Mouse (Mus musculus): ENCODE results near the gene Bbs9. TPM values are rescaled to one million over a fixed set of nuclear protein-coding genes. Genes with fewer than 3 reads are reported as not detected.

Bbs9 gene
- total RNA-seq, 2 experiments from 2014 or later, result 5.0 to 5.3 TPM

GRCm38 (mm10) chr9:22530734-22531489, 55.4 kb downstream of the Bbs9 start:
- ATAC-seq (replicated peaks; ENCODE audit: low FRiP score, poor library complexity, severe bottlenecking), result no peak

DNA sequence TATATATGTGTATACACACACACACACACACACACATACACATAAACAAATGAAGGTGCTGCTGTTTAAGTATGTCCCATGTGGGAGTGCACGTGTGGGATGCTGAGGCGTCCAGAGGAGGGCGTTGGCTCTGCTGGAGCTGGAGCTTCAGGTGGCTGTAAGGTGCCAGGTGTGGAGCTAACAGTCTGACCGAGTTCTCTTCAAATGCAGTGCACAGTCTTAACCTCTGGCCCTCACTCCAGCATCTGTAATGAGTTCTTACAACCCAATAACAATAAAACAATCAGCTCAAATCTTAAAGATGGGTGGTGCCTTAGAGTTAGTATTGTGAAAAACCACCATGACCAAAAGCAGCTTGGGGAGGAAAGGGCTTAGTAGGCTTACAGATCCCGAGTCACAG, 56.6 kb downstream of the Bbs9 start:
- ATAC-seq (replicated peaks; ENCODE audit: low FRiP score, poor library complexity, severe bottlenecking), result no peak

- no peak for ATAC-seq (replicated peaks; ENCODE audit: low FRiP score, poor library complexity, severe bottlenecking)
Measured at GRCm38 (mm10) chr9:22532810-22533447, 57.4 kb downstream of the Bbs9 start.

DNA sequence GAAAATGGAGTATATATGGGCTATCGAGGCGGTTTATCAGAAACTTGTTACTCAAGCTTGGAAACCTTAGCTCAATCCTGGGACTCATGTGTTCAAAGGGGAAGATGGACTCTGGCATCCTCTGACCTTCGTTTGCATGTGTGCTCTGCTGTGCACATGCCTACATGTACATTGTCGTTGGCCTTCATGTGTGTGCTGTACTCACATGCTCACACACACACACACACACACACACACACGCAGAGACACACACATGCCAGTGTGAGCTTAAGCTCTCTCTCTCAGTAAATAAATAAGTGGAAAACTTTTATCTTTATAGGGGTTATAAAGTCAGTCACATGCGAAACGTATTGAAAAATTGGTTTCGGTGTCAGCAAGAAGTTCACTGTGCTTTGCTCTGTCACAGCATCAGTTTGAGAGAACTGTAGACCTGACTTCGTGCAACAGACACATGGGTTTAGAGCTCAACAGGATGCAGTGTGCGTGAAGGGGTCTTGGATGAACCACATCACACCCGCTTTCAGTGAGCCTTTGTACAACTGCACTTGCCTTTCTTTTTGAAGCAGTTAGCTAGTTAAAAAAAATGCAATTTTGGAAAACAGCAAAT, 62.4 kb downstream of the Bbs9 start:
- ATAC-seq (replicated peaks; ENCODE audit: low FRiP score, poor library complexity, severe bottlenecking), result no peak

DNA sequence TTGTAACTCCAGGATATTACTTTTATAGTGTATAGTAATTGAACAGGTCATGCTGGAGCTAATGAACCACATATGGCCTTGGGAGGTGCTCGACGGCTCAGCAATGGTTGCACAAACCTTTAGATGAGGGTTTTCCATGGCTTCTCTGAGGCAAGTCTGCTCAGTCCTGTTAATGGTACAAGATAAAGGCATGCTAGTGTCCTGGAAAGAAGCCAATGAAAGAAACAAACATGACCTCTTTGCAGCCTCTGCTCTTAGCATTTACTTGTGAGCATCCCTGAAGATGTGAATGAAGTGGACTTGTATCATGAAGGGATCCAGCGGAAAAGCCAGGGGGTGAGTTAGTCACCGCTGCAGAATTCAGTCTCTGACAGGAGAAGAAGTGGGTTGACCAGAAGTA, 64.0 kb downstream of the Bbs9 start:
- ATAC-seq (replicated peaks; ENCODE audit: low FRiP score, poor library complexity, severe bottlenecking), result no peak

DNA sequence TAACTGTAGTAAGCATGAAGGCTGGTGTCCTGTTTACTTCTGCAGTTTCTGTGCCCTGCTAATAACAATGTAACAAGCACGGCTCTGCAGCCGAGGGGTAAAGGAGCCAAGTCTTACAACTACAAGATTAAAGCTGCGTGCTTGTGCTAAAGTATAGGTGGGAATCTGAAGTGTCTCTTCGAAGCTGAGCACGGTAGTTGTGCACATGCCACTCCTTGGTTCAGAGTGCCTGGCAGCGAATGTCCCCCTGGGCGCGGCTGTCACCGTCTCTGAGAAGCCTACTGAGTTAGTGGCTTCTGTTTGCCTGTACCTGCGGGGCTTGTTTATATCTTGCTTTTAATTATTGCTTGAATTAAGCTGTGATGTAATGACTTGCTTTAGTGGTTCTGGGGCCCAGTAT, 65.6 kb downstream of the Bbs9 start:
- ATAC-seq (replicated peaks; ENCODE audit: low FRiP score, poor library complexity, severe bottlenecking), result no peak

GRCm38 (mm10) chr9:22543467-22543866, 68.0 kb downstream of the Bbs9 start:
- no peak for ATAC-seq (replicated peaks; ENCODE audit: low FRiP score, poor library complexity, severe bottlenecking)

DNA sequence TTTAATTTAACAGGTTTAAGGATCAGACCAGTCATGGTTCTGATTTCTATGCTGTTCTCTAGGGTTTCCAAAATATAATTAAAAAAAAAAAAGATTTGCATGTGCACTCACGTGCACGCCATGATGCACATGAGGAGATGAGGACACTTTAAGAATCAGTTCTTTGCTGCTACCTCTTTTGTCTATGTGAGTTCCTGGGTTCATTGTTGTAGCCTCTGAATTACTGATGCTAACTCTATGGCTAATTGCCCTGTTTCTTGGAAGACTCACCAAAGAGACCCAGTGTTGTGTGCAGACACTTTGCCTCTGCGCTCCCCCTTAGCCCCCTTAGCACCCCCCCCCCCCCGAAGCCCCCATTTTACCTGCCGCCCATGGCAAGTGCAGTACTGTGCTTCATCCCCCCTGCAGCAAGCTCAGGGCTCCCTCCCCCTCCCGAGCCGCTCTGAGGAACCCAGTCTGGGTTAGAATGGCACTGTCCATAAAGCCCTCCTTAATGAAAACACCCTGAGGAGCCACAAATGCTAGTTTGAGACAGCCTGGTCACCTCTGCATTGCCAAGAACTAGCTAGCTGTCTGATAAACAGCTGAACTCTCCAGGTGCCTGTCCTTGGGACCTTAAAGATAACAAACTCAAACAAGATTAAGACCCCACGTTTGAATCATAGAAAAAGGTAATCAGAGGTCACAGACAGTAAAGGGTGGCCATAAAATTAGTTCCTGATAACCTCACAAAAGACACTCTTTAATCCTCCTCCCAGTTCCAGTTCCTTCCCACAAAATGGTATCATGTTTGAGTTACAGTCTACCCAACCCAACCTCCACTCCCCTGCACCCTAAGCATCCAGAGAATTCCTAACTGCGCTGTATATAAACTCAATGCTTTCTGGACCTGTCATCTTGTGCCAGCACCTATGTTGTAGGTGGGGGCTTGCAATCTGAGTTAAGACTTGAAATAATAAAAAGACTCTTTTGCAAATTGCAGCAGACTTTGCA, 69.1 kb downstream of the Bbs9 start:
- no peak for ATAC-seq (replicated peaks; ENCODE audit: low FRiP score, poor library complexity, severe bottlenecking)

- no peak for ATAC-seq (replicated peaks; ENCODE audit: low FRiP score, poor library complexity, severe bottlenecking)
Measured at GRCm38 (mm10) chr9:22551273-22551672, 75.8 kb downstream of the Bbs9 start.

DNA sequence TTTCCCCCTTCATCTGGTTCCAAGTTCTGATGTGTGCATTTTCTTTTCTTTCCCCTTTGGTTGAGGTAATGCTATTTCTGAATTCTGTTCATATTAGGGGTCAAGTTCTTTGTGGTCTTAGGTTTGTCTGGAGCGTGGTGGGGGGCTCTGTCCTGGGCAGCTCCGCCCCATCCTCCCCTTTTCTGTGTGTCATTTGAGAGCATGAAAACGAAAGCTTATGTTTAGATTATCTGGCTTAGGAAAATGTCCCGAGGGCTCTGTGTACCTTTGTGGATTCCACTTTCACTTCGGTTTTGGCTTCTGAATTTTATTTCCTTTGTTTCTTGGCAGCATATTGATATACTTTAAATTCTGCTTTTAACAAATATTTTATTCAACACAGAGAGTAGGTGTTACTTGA, 80.6 kb downstream of the Bbs9 start:
- no peak for ATAC-seq (replicated peaks; ENCODE audit: low FRiP score, poor library complexity, severe bottlenecking)

DNA sequence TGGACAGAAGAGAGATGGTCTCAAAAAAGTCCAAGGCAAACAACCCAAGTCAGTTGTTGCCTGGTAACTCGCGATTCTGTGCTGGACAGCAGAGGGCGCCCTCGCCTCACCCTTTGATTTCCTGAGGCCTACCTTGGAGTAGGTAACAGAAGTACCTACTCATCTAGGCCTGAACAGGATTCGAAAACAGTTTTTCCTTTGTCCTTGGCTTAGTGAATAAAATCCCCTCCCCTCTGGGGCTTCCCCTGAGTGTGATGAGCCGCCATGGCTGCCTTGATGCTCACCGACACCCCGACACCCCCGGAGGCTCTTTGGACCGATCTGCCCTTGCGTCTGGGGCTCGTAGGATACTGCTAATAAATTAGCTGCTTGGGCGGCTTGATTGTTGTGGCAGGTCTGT, 82.0 kb downstream of the Bbs9 start:
- no peak for ATAC-seq (replicated peaks; ENCODE audit: low FRiP score, poor library complexity, severe bottlenecking)

- ATAC-seq (replicated peaks; ENCODE audit: low FRiP score, poor library complexity, severe bottlenecking), result no peak
Measured at GRCm38 (mm10) chr9:22563612-22564347, 88.3 kb downstream of the Bbs9 start.

DNA sequence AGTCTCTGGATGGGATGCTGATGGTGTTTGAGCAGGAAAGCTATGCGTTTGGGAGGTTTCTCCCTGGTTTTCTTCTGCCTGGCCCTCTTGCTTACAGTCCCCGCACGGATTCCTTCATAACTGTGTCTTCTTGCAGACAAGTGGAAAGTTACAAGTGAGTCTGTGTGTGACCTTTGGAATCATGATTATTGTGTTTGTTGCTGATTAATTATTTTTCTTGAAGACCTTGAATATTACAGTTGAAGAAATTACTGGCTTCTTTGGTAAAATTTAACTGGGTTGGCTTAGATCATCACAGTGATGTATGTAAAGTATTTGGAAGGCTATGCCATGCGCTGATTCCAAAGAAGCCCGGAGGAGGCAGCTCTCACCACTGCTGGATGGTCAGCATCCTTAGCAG, 92.2 kb downstream of the Bbs9 start:
- no peak for ATAC-seq (replicated peaks; ENCODE audit: low FRiP score, poor library complexity, severe bottlenecking)

DNA sequence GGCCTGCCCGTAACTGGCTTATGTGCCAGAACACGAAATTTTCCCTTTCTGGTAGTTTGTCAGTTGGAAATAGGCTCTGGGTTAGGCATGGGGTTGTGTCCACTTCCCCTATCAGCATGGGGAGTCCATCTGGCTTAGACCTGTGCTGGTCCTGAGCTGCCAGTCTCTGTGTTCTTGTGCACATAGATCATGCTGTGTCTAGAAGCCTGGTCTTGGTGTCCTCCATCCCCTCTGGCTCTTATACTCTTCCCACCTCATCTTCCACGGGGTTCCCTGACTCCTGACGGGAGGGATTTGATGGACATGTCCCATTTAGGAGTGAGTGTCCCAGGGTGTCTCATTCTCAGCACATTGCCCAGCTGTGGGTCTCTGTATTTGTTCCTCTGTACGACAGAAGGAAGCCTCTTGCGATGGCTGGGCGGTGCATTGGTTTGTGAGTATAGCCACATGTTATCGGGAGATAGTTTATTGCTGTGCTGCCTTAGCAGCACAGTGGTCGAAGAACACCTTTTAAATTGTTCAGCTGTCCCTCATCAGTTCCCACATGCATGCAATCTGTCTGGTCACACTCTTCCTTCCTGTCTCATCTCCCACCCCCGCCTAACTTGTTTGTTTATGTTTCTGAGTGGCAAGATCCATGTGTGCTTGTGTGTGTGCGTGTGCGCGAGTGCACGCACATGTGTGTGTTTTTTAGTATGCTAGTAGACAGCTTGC, 101.1 kb downstream of the Bbs9 start:
- no peak for ATAC-seq (replicated peaks; ENCODE audit: low FRiP score, poor library complexity, severe bottlenecking)

DNA sequence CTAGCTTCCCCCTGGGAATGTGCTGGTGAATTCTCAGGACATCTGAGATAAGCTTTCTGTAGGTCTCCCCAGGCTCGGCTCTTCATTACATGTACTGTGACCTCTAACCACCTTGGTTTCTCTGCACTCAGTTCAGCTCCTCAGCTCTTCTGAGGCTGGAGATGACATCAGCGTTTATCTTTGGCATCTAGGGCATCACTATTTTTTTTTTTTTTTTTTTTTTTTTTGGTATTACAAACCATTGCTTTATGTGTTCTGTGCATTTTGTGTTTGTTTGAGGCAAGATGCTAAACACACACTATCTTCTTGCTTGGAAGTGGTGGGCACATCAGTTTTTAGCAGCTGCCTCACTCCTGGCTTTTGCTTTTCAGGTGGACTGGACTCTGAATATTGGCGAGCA, 102.8 kb downstream of the Bbs9 start:
- ATAC-seq (replicated peaks; ENCODE audit: low FRiP score, poor library complexity, severe bottlenecking), result no peak

GRCm38 (mm10) chr9:22584221-22584620, 108.7 kb downstream of the Bbs9 start:
- ATAC-seq (replicated peaks; ENCODE audit: low FRiP score, poor library complexity, severe bottlenecking), result no peak

- ATAC-seq (replicated peaks; ENCODE audit: low FRiP score, poor library complexity, severe bottlenecking), result no peak
Measured at GRCm38 (mm10) chr9:22593032-22593431, 117.5 kb downstream of the Bbs9 start.

DNA sequence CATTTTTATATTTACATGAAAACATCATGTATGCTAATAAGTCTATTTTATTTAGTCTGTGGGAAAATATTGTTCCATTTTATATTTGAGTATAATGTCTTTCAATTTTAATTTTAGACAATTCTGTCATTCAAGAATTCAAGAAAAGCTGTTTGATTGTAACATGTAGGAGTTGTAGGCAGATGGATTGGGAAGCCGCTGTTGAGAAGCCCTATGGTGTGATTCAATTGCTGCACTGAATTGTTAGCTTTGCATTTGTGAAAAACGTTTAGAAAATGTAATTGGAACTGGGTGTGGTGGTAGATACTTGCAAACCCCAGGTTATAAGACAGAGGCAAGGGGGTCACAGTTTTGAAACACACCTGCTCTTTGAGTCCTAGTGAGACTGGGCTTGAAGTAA, 121.1 kb downstream of the Bbs9 start:
- no peak for ATAC-seq (replicated peaks; ENCODE audit: low FRiP score, poor library complexity, severe bottlenecking)

DNA sequence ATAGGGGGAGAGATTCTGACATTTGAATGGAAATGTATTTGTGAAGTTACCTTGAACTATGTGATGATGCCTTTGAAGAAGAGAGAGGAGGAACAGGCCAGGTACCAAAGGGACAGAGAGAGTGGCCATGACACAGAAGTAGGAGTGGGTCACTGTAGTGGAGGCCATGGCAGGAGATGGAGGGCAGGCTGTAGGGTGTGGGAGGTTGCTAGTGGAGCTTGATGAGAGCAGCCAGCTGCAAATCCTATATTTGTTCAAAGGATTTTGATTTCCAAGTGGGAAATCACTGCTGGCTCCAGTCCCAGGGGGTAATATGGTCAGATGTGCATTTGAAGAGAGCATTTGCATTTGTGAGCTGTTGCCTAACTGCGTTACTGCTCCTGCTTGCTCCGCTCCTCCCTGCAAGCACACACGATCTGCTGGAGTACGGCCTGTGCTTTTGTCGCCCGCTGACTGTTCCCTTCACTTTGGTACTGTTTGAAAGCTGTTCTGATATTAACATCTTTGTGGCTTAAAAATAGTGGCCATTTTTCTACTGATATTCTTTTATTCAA, 137.8 kb downstream of the Bbs9 start:
- no peak for ATAC-seq (replicated peaks; ENCODE audit: low FRiP score, poor library complexity, severe bottlenecking)

All from erythroblast, adult 5-6 weeks (primary cell).